Mouse (Mus musculus) heart, embryonic 11.5 days (tissue): ENCODE data around the gene Rnf208. TPM values are rescaled to one million over a fixed set of nuclear protein-coding genes. Genes with fewer than 3 reads are reported as not detected.

ENCODE experiments used
- ATAC-seq: fragments of 200-750 bp; cut with Nextera tagmentation; replicated peaks from 2 replicates; pipeline ENCODE4 v1.8.0; 2017; ENCODE audit warnings: moderate library complexity; ENCODE audit not compliant: insufficient number of reproducible peaks, low FRiP score, low TSS enrichment
- H3K27ac ChIP-seq: fragments of 300-500 bp; sonication (generic); 2 replicates; pipeline ENCODE4 v1.5.1; 2014; ENCODE audit warnings: mild to moderate bottlenecking, low read depth, low read length
- H3K27me3 ChIP-seq: fragments of 300-500 bp; sonication (generic); 2 replicates; pipeline ENCODE4 v1.6.1; 2014; ENCODE audit warnings: mild to moderate bottlenecking, low read length, mixed read lengths; ENCODE audit not compliant: control insufficient read depth, insufficient read depth
- H3K36me3 ChIP-seq: fragments of 300-500 bp; sonication (generic); 2 replicates; pipeline ENCODE4 v1.6.1; 2014; ENCODE audit warnings: mild to moderate bottlenecking, low read length, moderate library complexity, mixed read lengths; ENCODE audit not compliant: control insufficient read depth, insufficient read depth
- H3K4me1 ChIP-seq: fragments of 300-500 bp; sonication (generic); 2 replicates; pipeline ENCODE4 v1.6.1; 2014; ENCODE audit warnings: low read length; ENCODE audit not compliant: control insufficient read depth, insufficient read depth
- H3K4me2 ChIP-seq: fragments of 300-500 bp; sonication (generic); 2 replicates; pipeline ENCODE4 v1.6.1; 2014; ENCODE audit warnings: mild to moderate bottlenecking, moderate library complexity
- H3K4me3 ChIP-seq: fragments of 300-500 bp; sonication (generic); 2 replicates; pipeline ENCODE4 v1.5.1; 2014; ENCODE audit warnings: low read depth, low read length
- H3K9ac ChIP-seq: fragments of 300-500 bp; sonication (generic); 2 replicates; pipeline ENCODE4 v1.6.1; 2014; ENCODE audit warnings: mild to moderate bottlenecking, low read depth, low read length, moderate library complexity
- H3K9me3 ChIP-seq: fragments of 300-500 bp; sonication (generic); replicated peaks from 2 replicates; pipeline ENCODE4 v1.6.1; 2016; ENCODE audit warnings: low read length; ENCODE audit not compliant: control insufficient read depth
- WGBS: fragments of 180-500 bp; shearing (Covaris S2); extraction: QIAGEN DNeasy Blood & Tissue Kit; methylation state at CpG from one replicate; pipeline ENCODE4 v1.1.7; 2014; ENCODE audit not compliant: insufficient replicate concordance; 5-methylcytosine and 5-hydroxymethylcytosine counted together
- polyA plus RNA-seq: library from polyadenylated mRNA; unstranded; fragments of >200 nt; fragmentation: Nextera tagmentation; extraction: Ambion mirVana; gene quantifications from 2 replicates; pipeline ENCODE4 v1.2.1, GENCODE M21; 2014

Gene Rnf208
- polyA plus RNA-seq, 1 experiment from 2014 or later: 7.1 TPM

GRCm38 (mm10) chr2:25197946-25198345 is 44.1 kb upstream of the Rnf208 start:
- no peak overlapping the region for H3K9ac ChIP-seq
- H3K27me3 ChIP-seq: peaks cover 21% of the 10 kb centered on the region
- H3K27ac ChIP-seq: no peak overlapping the region
- ATAC-seq: no peak
- no peaks in the 10 kb centered on the region for H3K9me3 ChIP-seq
- peaks cover 31% of the 10 kb centered on the region for H3K4me1 ChIP-seq
- peaks cover 23% of the 10 kb centered on the region for H3K36me3 ChIP-seq
- H3K4me3 ChIP-seq: no peak overlapping the region
- H3K4me2 ChIP-seq: no peak overlapping the region

GRCm38 (mm10) chr2:25200631-25201030 is 41.4 kb upstream of the Rnf208 start:
- Histone ChIP-seq H3K4me2 (no peak overlapping the region), H3K9ac (no peak overlapping the region), H3K9me3 (no peaks in the 10 kb centered on the region), H3K4me3 (no peak overlapping the region), H3K27ac (no peak overlapping the region), H3K4me1 (peaks cover 10% of the 10 kb centered on the region), H3K36me3 (peaks cover 37% of the 10 kb centered on the region), H3K27me3 (peaks cover 7% of the 10 kb centered on the region)
- no peak for ATAC-seq
- 96% methylated on average over 2 of the region's 2 CpGs for WGBS

GRCm38 (mm10) chr2:25203631-25204214 is 38.3 kb upstream of the Rnf208 start:
- no peak overlapping the region for H3K27ac ChIP-seq
- no peak overlapping the region for H3K4me3 ChIP-seq
- H3K4me1 ChIP-seq: no peaks in the 10 kb centered on the region
- no peaks in the 10 kb centered on the region for H3K27me3 ChIP-seq
- H3K9ac ChIP-seq: no peak overlapping the region
- no peaks in the 10 kb centered on the region for H3K9me3 ChIP-seq
- H3K4me2 ChIP-seq: no peak overlapping the region
- no peak for ATAC-seq
- WGBS: 66% methylated on average over 4 of the region's 4 CpGs
- peaks cover 48% of the 10 kb centered on the region for H3K36me3 ChIP-seq

GRCm38 (mm10) chr2:25207593-25207992 is 34.5 kb upstream of the Rnf208 start:
- H3K36me3 ChIP-seq: peaks cover 28% of the 10 kb centered on the region
- WGBS: 74% methylated on average over 1 of the region's 1 CpGs

GRCm38 (mm10) chr2:25210686-25211085 is 31.4 kb upstream of the Rnf208 start:
- ATAC-seq: peak; percentile 24
- peaks cover 11% of the 10 kb centered on the region for H3K36me3 ChIP-seq
- H3K27me3 ChIP-seq: peaks cover 8% of the 10 kb centered on the region; the same call in 1 of the 2 replicates
- peak overlapping the region; percentile 92 for H3K4me2 ChIP-seq
- H3K9me3 ChIP-seq: no peaks in the 10 kb centered on the region
- peak overlapping the region; percentile 94 for H3K4me3 ChIP-seq
- peaks cover 11% of the 10 kb centered on the region for H3K4me1 ChIP-seq
- peak overlapping the region; percentile 82 for H3K27ac ChIP-seq
- peak overlapping the region; percentile 95 for H3K9ac ChIP-seq
- 1% methylated on average over 24 of the region's 24 CpGs for WGBS

More at GRCm38 (mm10) chr2:25207593-25207992, 34.5 kb upstream of the Rnf208 start:
- no peak for ATAC-seq
- H3K4me1 ChIP-seq: peaks cover 11% of the 10 kb centered on the region
- H3K4me3 ChIP-seq: no peak overlapping the region
- H3K27me3 ChIP-seq: 0 out of 2 replicates have a peak, but pooled peaks cover under 1% of the 10 kb centered on the region
- no peak overlapping the region for H3K27ac ChIP-seq
- H3K9me3 ChIP-seq: no peaks in the 10 kb centered on the region
- no peak overlapping the region for H3K4me2 ChIP-seq
- no peak overlapping the region for H3K9ac ChIP-seq

- Histone ChIP-seq H3K4me2 (peak within 1 kb of the TSS; percentile 92), H3K9me3 (no peaks in the 10 kb centered on the region), H3K9ac (peak within 1 kb of the TSS; percentile 95), H3K27me3 (peaks cover 8% of the 10 kb centered on the region; the same call in 1 of the 2 replicates), H3K4me3 (peak within 1 kb of the TSS; percentile 94), H3K27ac (peak within 1 kb of the TSS; percentile 82), H3K4me1 (peaks cover 11% of the 10 kb centered on the region), H3K36me3 (peaks cover 6% of the 10 kb centered on the region)
- under 1% methylated on average over 44 of the region's 44 CpGs for WGBS
- ATAC-seq: peak; percentile 91
These were observed 30.9 kb upstream of the Rnf208 start, which contains the start of gene Nelfb for GRCm38 (mm10) chr2:25211121-25211670. TSS of gene Nelfb (minus strand) at chr2:25211489.

GRCm38 (mm10) chr2:25213266-25213865 is 28.7 kb upstream of the Rnf208 start:
- ATAC-seq: no peak
- Histone ChIP-seq H3K9ac (no peak overlapping the region), H3K9me3 (no peaks in the 10 kb centered on the region), H3K4me1 (peaks cover 11% of the 10 kb centered on the region), H3K27me3 (peaks cover 8% of the 10 kb centered on the region; the same call in 1 of the 2 replicates), H3K4me2 (no peak overlapping the region), H3K27ac (no peak overlapping the region), H3K36me3 (no peaks in the 10 kb centered on the region; the same call in 1 of the 2 replicates), H3K4me3 (no peak overlapping the region)
- WGBS: 54% methylated on average over 23 of the region's 23 CpGs

- Histone ChIP-seq H3K4me3 (no peak within 1 kb of the TSS), H3K4me1 (peaks cover 11% of the 10 kb centered on the region), H3K9me3 (no peaks in the 10 kb centered on the region), H3K27me3 (peaks cover 8% of the 10 kb centered on the region; the same call in 1 of the 2 replicates), H3K4me2 (no peak within 1 kb of the TSS), H3K36me3 (no peaks in the 10 kb centered on the region), H3K9ac (no peak within 1 kb of the TSS), H3K27ac (no peak within 1 kb of the TSS)
- WGBS: 72% methylated on average over 3 of the region's 3 CpGs
- no peak for ATAC-seq
These were observed 27.6 kb upstream of the Rnf208 start, which contains the start of gene Stpg3 for GRCm38 (mm10) chr2:25214444-25214843. TSS of gene Stpg3 (minus strand) at chr2:25214637.
